Mouse (Mus musculus) intestine, postnatal 0 days (tissue): Measurements from ENCODE around the gene Ebf1. TPM values are rescaled to one million over a fixed set of nuclear protein-coding genes. Genes with fewer than 3 reads are reported as not detected.

Experiments used
- ATAC-seq: fragments of 200-750 bp; cut with Nextera tagmentation; 2 replicates; pipeline ENCODE4 v1.8.0; 2017; ENCODE audit warnings: mild to moderate bottlenecking, moderate TSS enrichment, moderate library complexity
- H3K27ac ChIP-seq: fragments of 300-500 bp; sonication (generic); 2 replicates; pipeline ENCODE4 v1.5.1; 2014; ENCODE audit warnings: mild to moderate bottlenecking, low read depth, low read length, moderate library complexity
- H3K27me3 ChIP-seq: fragments of 300-500 bp; sonication (generic); replicated peaks from 2 replicates; pipeline ENCODE4 v1.6.1; 2014; ENCODE audit warnings: low read length, mixed read lengths; ENCODE audit not compliant: control insufficient read depth, insufficient read depth
- H3K36me3 ChIP-seq: fragments of 300-500 bp; sonication (generic); 2 replicates; pipeline ENCODE4 v1.6.1; 2014; ENCODE audit warnings: mild to moderate bottlenecking, moderate library complexity; ENCODE audit not compliant: control insufficient read depth, insufficient read depth
- H3K4me1 ChIP-seq: fragments of 300-500 bp; sonication (generic); replicated peaks from 2 replicates; pipeline ENCODE4 v1.6.1; 2014; ENCODE audit warnings: antibody characterized with exemption, low read length, mixed read lengths; ENCODE audit not compliant: control insufficient read depth, insufficient read depth
- H3K4me2 ChIP-seq: fragments of 300-500 bp; sonication (generic); replicated peaks from 2 replicates; pipeline ENCODE4 v1.6.1; 2014; ENCODE audit warnings: low read depth, mild to moderate bottlenecking, moderate library complexity
- H3K4me3 ChIP-seq: fragments of 300-500 bp; sonication (generic); 2 replicates; pipeline ENCODE4 v1.5.1; 2014; ENCODE audit warnings: low read depth, low read length
- H3K9ac ChIP-seq: fragments of 300-500 bp; sonication (generic); 2 replicates; pipeline ENCODE4 v1.6.1; 2014; ENCODE audit warnings: mild to moderate bottlenecking, low read depth, low read length
- H3K9me3 ChIP-seq: fragments of 300-500 bp; sonication (generic); 2 replicates; pipeline ENCODE4 v1.6.1; 2016; ENCODE audit warnings: mixed run types; ENCODE audit not compliant: control insufficient read depth
- CTCF ChIP-seq: sonication (generic); IDR thresholded peaks from 2 replicates; pipeline ENCODE4 v1.5.1; 2016; ENCODE audit warnings: low read depth, mild to moderate bottlenecking, control low read depth, antibody characterized with exemption, moderate library complexity
- WGBS: fragments of 180-500 bp; shearing (Covaris S2); extraction: QIAGEN DNeasy Blood & Tissue Kit; methylation state at CpG from one replicate; pipeline ENCODE4 v1.1.7; 2014; 5-methylcytosine and 5-hydroxymethylcytosine counted together
- polyA plus RNA-seq: library from polyadenylated mRNA; unstranded; fragments of >200 nt; fragmentation: Nextera tagmentation; extraction: Ambion mirVana; gene quantifications from 2 replicates; pipeline ENCODE4 v1.2.1, GENCODE M21; 2015

The Ebf1 gene
- polyA plus RNA-seq, 1 experiment from 2014 or later, result 4.0 TPM

- ATAC-seq, result no peak
- Histone ChIP-seq H3K36me3 (no peaks in the 10 kb centered on the region), H3K4me3 (no peak overlapping the region), H3K4me1 (no peaks in the 10 kb centered on the region), H3K27me3 (peaks cover 57% of the 10 kb centered on the region), H3K27ac (no peak overlapping the region), H3K9ac (no peak overlapping the region), H3K9me3 (no peaks in the 10 kb centered on the region), H3K4me2 (no peak overlapping the region)
- WGBS, result 41% methylated on average over 11 of the region's 11 CpGs
- no peak for TF ChIP-seq CTCF
Observed at GRCm38 (mm10) chr11:44622023-44622731, 5.1 kb downstream of the Ebf1 start.

- H3K27ac ChIP-seq, result no peak overlapping the region
- H3K9ac ChIP-seq, result no peak overlapping the region
- no peak overlapping the region for H3K4me2 ChIP-seq
- H3K4me3 ChIP-seq, result no peak overlapping the region
- ATAC-seq, result no peak
- peaks cover 34% of the 10 kb centered on the region for H3K27me3 ChIP-seq
- H3K9me3 ChIP-seq, result no peaks in the 10 kb centered on the region
- H3K36me3 ChIP-seq, result no peaks in the 10 kb centered on the region
- WGBS, result 64% methylated on average over 5 of the region's 5 CpGs
- no peaks in the 10 kb centered on the region for H3K4me1 ChIP-seq
- TF ChIP-seq CTCF, result no peak
Observed at GRCm38 (mm10) chr11:44624564-44624963, 7.4 kb downstream of the Ebf1 start.

- H3K9me3 ChIP-seq, result no peaks in the 10 kb centered on the region
- H3K4me3 ChIP-seq, result no peak overlapping the region
- WGBS, result 69% methylated on average over 10 of the region's 10 CpGs
- peaks cover 21% of the 10 kb centered on the region for H3K27me3 ChIP-seq
- H3K4me1 ChIP-seq, result no peaks in the 10 kb centered on the region
- H3K36me3 ChIP-seq, result no peaks in the 10 kb centered on the region
- no peak for TF ChIP-seq CTCF
- H3K4me2 ChIP-seq, result no peak overlapping the region
- H3K27ac ChIP-seq, result no peak overlapping the region
- no peak overlapping the region for H3K9ac ChIP-seq
- ATAC-seq, result no peak
Observed at GRCm38 (mm10) chr11:44626065-44626464, 8.9 kb downstream of the Ebf1 start.

GRCm38 (mm10) chr11:44628412-44628811 lies 11.3 kb downstream of the Ebf1 start:
- H3K4me2 ChIP-seq, result no peak overlapping the region
- H3K4me3 ChIP-seq, result no peak overlapping the region
- no peak overlapping the region for H3K27ac ChIP-seq
- no peaks in the 10 kb centered on the region for H3K4me1 ChIP-seq
- no peaks in the 10 kb centered on the region for H3K9me3 ChIP-seq
- WGBS, result 28% methylated on average over 4 of the region's 4 CpGs
- no peak for ATAC-seq
- H3K36me3 ChIP-seq, result no peaks in the 10 kb centered on the region
- H3K27me3 ChIP-seq, result 0 out of 2 replicates have a peak, but pooled peaks cover 10% of the 10 kb centered on the region
- H3K9ac ChIP-seq, result no peak overlapping the region
- no peak for TF ChIP-seq CTCF

GRCm38 (mm10) chr11:44632064-44632968 lies 15.2 kb downstream of the Ebf1 start:
- H3K36me3 ChIP-seq, result no peaks in the 10 kb centered on the region
- 77% methylated on average over 15 of the region's 15 CpGs for WGBS

GRCm38 (mm10) chr11:44633001-44633693 lies 16.0 kb downstream of the Ebf1 start:
- no peak for ATAC-seq
- WGBS, result 87% methylated on average over 2 of the region's 2 CpGs
- Histone ChIP-seq H3K27me3 (0 out of 2 replicates have a peak, but pooled peaks cover 3% of the 10 kb centered on the region), H3K9me3 (no peaks in the 10 kb centered on the region), H3K9ac (no peak overlapping the region), H3K4me1 (no peaks in the 10 kb centered on the region), H3K4me2 (no peak overlapping the region), H3K36me3 (no peaks in the 10 kb centered on the region), H3K4me3 (no peak overlapping the region), H3K27ac (no peak overlapping the region)
- TF ChIP-seq CTCF, result no peak

More at GRCm38 (mm10) chr11:44632064-44632968, 15.2 kb downstream of the Ebf1 start:
- ATAC-seq, result no peak
- no peak overlapping the region for H3K4me2 ChIP-seq
- H3K4me1 ChIP-seq, result no peaks in the 10 kb centered on the region
- H3K9me3 ChIP-seq, result no peaks in the 10 kb centered on the region
- no peak overlapping the region for H3K9ac ChIP-seq
- H3K4me3 ChIP-seq, result no peak overlapping the region
- TF ChIP-seq CTCF, result no peak
- no peak overlapping the region for H3K27ac ChIP-seq
- 0 out of 2 replicates have a peak, but pooled peaks cover 3% of the 10 kb centered on the region for H3K27me3 ChIP-seq
